Mouse (Mus musculus) CH12.LX (cell line): ENCODE data around the gene Cd59a. TPM values are rescaled to one million over a fixed set of nuclear protein-coding genes. Genes with fewer than 3 reads are reported as not detected.
A peak's percentile ranks its signal among the peaks of the same experiment; 100 is the strongest.
"Not testable (repeated sequence)": the region's sequence is repeated elsewhere in the genome, so short reads cannot be mapped to it uniquely, and the experiment has no call there.

ENCODE experiments used
- DNase-seq: peaks from one replicate; pipeline ENCODE4 v3.0.0-alpha.2; 2013; ENCODE audit errors: extremely low read depth
- H3K27ac ChIP-seq: 2 replicates; pipeline ENCODE4 v1.5.1; 2012; ENCODE audit warnings: low read depth, mild to moderate bottlenecking, control low read depth, moderate library complexity; ENCODE audit not compliant: insufficient read depth
- H3K27me3 ChIP-seq: replicated peaks from 2 replicates; pipeline ENCODE3; 2012; ENCODE audit warnings: inconsistent platforms
- H3K36me3 ChIP-seq, 2 experiments: replicated peaks in 1 of 2; 2 replicates each; pipeline versions ENCODE3 to v1.6.1; 2012; ENCODE audit warnings: inconsistent platforms in 1 of 2, low read length in 1 of 2, mild to moderate bottlenecking in 1 of 2, mixed read lengths in 1 of 2, moderate library complexity in 1 of 2; ENCODE audit not compliant: control insufficient read depth in 1 of 2, insufficient read depth in 1 of 2
- H3K4me1 ChIP-seq, 2 experiments: 2 replicates each; pipeline ENCODE4 v1.6.1; 2012; ENCODE audit warnings: inconsistent platforms in 1 of 2, moderate library complexity in 1 of 2; ENCODE audit not compliant: insufficient read depth in 2 of 2, control insufficient read depth in 1 of 2
- H3K4me2 ChIP-seq: 2 replicates; pipeline ENCODE4 v1.6.1; 2012; ENCODE audit warnings: low read depth, mild to moderate bottlenecking, control low read depth; ENCODE audit not compliant: poor library complexity, insufficient read depth, severe bottlenecking
- H3K4me3 ChIP-seq, 3 experiments: fragments of 150-350 bp in 1 of 3; sonication (generic) in 1 of 3; replicated peaks in 1 of 3; 2 replicates each; pipeline versions ENCODE3 to v1.5.1; 2011 to 2012; ENCODE audit warnings: low read depth in 2 of 3, low read length in 2 of 3, mild to moderate bottlenecking in 2 of 3, moderate library complexity in 2 of 3, control low read depth in 1 of 3, improper control_type of control experiment in 1 of 3, inconsistent platforms in 1 of 3, mixed read lengths in 1 of 3; ENCODE audit not compliant: poor library complexity in 1 of 3
- H3K79me2 ChIP-seq: replicated peaks from 2 replicates; pipeline ENCODE4 v1.6.1; 2012; ENCODE audit warnings: mild to moderate bottlenecking, moderate library complexity; ENCODE audit not compliant: control insufficient read depth, poor library complexity, insufficient read depth, severe bottlenecking; ENCODE audit errors: extremely low read depth
- H3K9ac ChIP-seq: 2 replicates; pipeline ENCODE4 v1.6.1; 2012; ENCODE audit warnings: low read depth, mild to moderate bottlenecking, control low read depth, moderate library complexity; ENCODE audit not compliant: insufficient read depth
- H3K9me3 ChIP-seq: replicated peaks from 2 replicates; pipeline ENCODE3; 2012; ENCODE audit warnings: low read length, inconsistent platforms, mixed read lengths
- BHLHE40 ChIP-seq: IDR thresholded peaks from 2 replicates; pipeline ENCODE4 v1.6.1; 2011; ENCODE audit warnings: mild to moderate bottlenecking, low read depth, low read length, improper control_type of control experiment
- CHD1 ChIP-seq: IDR thresholded peaks from 2 replicates; pipeline ENCODE4 v1.6.1; 2012; ENCODE audit warnings: low read depth, low read length, improper control_type of control experiment, inconsistent platforms
- E2F4 ChIP-seq: IDR thresholded peaks from 2 replicates; pipeline ENCODE4 v1.6.1; 2011; ENCODE audit warnings: low read depth, low read length, improper control_type of control experiment; ENCODE audit not compliant: insufficient replicate concordance
- ELF1 ChIP-seq: IDR thresholded peaks from 2 replicates; pipeline ENCODE4 v1.6.1; 2014; ENCODE audit warnings: low read depth, mild to moderate bottlenecking, inconsistent platforms, low read length, improper control_type of control experiment
- IRF4 ChIP-seq: IDR thresholded peaks from 2 replicates; pipeline ENCODE4 v1.6.1; 2014; ENCODE audit warnings: low read depth, mild to moderate bottlenecking, inconsistent platforms, low read length, improper control_type of control experiment
- MAFK ChIP-seq: IDR thresholded peaks from 2 replicates; pipeline ENCODE4 v1.6.1; 2011; ENCODE audit warnings: low read length, improper control_type of control experiment; ENCODE audit not compliant: insufficient replicate concordance
- MAX ChIP-seq: IDR thresholded peaks from 2 replicates; pipeline ENCODE4 v1.6.1; 2011; ENCODE audit warnings: low read length, improper control_type of control experiment
- MEF2A ChIP-seq: IDR thresholded peaks from 2 replicates; pipeline ENCODE4 v1.6.1; 2014; ENCODE audit warnings: low read depth, mild to moderate bottlenecking, inconsistent platforms, low read length, improper control_type of control experiment, borderline replicate concordance
- MXI1 ChIP-seq: IDR thresholded peaks from 2 replicates; pipeline ENCODE4 v1.6.1; 2011; ENCODE audit warnings: mild to moderate bottlenecking, low read depth, low read length, improper control_type of control experiment
- NRF1 ChIP-seq: IDR thresholded peaks from 2 replicates; pipeline ENCODE4 v1.6.1; 2014; ENCODE audit warnings: low read depth, mild to moderate bottlenecking, inconsistent platforms, low read length, improper control_type of control experiment, moderate library complexity
- PAX5 ChIP-seq: IDR thresholded peaks from 2 replicates; pipeline ENCODE4 v1.6.1; 2012; ENCODE audit warnings: low read length, inconsistent platforms, mixed read lengths
- POLR2A ChIP-seq: IDR thresholded peaks from 2 replicates; pipeline ENCODE4 v1.6.1; 2011; ENCODE audit warnings: low read depth, mild to moderate bottlenecking, improper control_type of control experiment, low read length
- POLR2AphosphoS2 ChIP-seq: IDR thresholded peaks from 2 replicates; pipeline ENCODE4 v1.6.1; 2011; ENCODE audit warnings: low read depth, low read length, improper control_type of control experiment
- RAD21 ChIP-seq: IDR thresholded peaks from 2 replicates; pipeline ENCODE4 v1.6.1; 2011; ENCODE audit warnings: low read depth, mild to moderate bottlenecking, low read length, improper control_type of control experiment, moderate library complexity
- RCOR1 ChIP-seq: conservative IDR thresholded peaks from 2 replicates; pipeline ENCODE4 v1.6.1; 2012; ENCODE audit warnings: low read depth, mild to moderate bottlenecking, inconsistent platforms, low read length, improper control_type of control experiment
- SMC3 ChIP-seq: IDR thresholded peaks from 2 replicates; pipeline ENCODE4 v1.6.1; 2011; ENCODE audit warnings: low read depth, low read length, improper control_type of control experiment
- USF2 ChIP-seq: conservative IDR thresholded peaks from 2 replicates; pipeline ENCODE4 v1.6.1; 2011; ENCODE audit warnings: low read depth, low read length, improper control_type of control experiment
- ZMIZ1 ChIP-seq: IDR thresholded peaks from 2 replicates; pipeline ENCODE4 v1.6.1; 2012; ENCODE audit warnings: low read depth, mild to moderate bottlenecking, inconsistent platforms, low read length, improper control_type of control experiment
- dilution Hi-C: fragments of 300-500 bp; cut with MboI; formaldehyde crosslinking; loops from 2 replicates; pipeline ENCODE4 v1.14.3; 2020; ENCODE audit warnings: low sequenced_read_pairs; ENCODE audit not compliant: extremely low pct_unique_long_range_greater_than_20kb, extremely low pct_ligation_motif_present
- in situ Hi-C: fragments of 300-500 bp; cut with MboI; formaldehyde crosslinking; loops from 3 replicates; pipeline ENCODE4 v1.14.3; 2019; ENCODE audit warnings: low sequenced_read_pairs, low pct_ligation_motif_present, low pct_unique_long_range_greater_than_20kb, mixed read lengths
- polyA plus RNA-seq: library from polyadenylated mRNA; unstranded; fragments of >175 nt; gene quantifications from 2 replicates; pipeline ENCODE4 v1.2.1, GENCODE M21; 2012; ENCODE audit warnings: low read depth; ENCODE audit not compliant: insufficient read length
- total RNA-seq, 2 experiments: library from RNA; depleted of rRNA; stranded (reverse); fragments of 300-350 nt in 1 of 2; fragments of >200 nt in 1 of 2; gene quantifications; 2 replicates each; pipeline ENCODE4 v1.2.3; 2012 to 2014

Gene Cd59a
- total and polyA plus RNA-seq, 3 experiments, result 4.5 to 6.6 (median 4.8) TPM

- H3K79me2 ChIP-seq, H3K4me3 ChIP-seq, H3K27ac ChIP-seq, H3K9me3 ChIP-seq, H3K36me3 ChIP-seq, H3K4me1 ChIP-seq, in situ Hi-C loops, DNase-seq, dilution Hi-C loops, H3K9ac ChIP-seq: not testable (repeated sequence)
- Histone ChIP-seq H3K27me3 (peaks cover 13% of the 10 kb centered on the region), H3K4me2 (peak overlapping the region; percentile 22; the same call in 1 of the 2 replicates)
- TF ChIP-seq RAD21, result peak; percentile 15
Measured at GRCm38 (mm10) chr2:104096796-104097195, 1.2 kb downstream of the Cd59a start.

- H3K79me2 ChIP-seq, H3K36me3 ChIP-seq, DNase-seq, H3K4me1 ChIP-seq, H3K27me3 ChIP-seq, H3K4me2 ChIP-seq, H3K4me3 ChIP-seq, in situ Hi-C loops, H3K27ac ChIP-seq, dilution Hi-C loops, H3K9ac ChIP-seq, H3K9me3 ChIP-seq: not testable (repeated sequence)
Measured at GRCm38 (mm10) chr2:104097396-104097795, 1.8 kb downstream of the Cd59a start.

GRCm38 (mm10) chr2:104098529-104099230, 3.1 kb downstream of the Cd59a start:
- no peaks in the 10 kb centered on the region for H3K9me3 ChIP-seq
- dilution Hi-C loops (no loop called here), in situ Hi-C loops (no loop called here)
- no peak overlapping the region for H3K4me3 ChIP-seq
- H3K27me3 ChIP-seq, result no peaks in the 10 kb centered on the region
- peaks cover 0 to 9% of the 10 kb centered on the region in 2 experiments; a peak in 2 of 4 replicates for H3K4me1 ChIP-seq
- no peak overlapping the region for H3K27ac ChIP-seq
- TF ChIP-seq MEF2A (no peak), RAD21 (no peak), PAX5 (no peak), NRF1 (no peak), POLR2AphosphoS2 (no peak), MAFK (no peak), RCOR1 (no peak), CHD1 (no peak), E2F4 (no peak), BHLHE40 (no peak), USF2 (no peak), IRF4 (no peak), MXI1 (no peak), MAX (no peak), SMC3 (no peak), ZMIZ1 (no peak), ELF1 (no peak), POLR2A (no peak)
- no peak overlapping the region for H3K9ac ChIP-seq
- no peaks in the 10 kb centered on the region for H3K36me3 ChIP-seq
- no peak for DNase-seq
- H3K79me2 ChIP-seq, result no peaks in the 10 kb centered on the region
- no peak overlapping the region for H3K4me2 ChIP-seq
